Mouse (Mus musculus): ENCODE results near the gene Aldh4a1. TPM values are rescaled to one million over a fixed set of nuclear protein-coding genes. Genes with fewer than 3 reads are reported as not detected.

The Aldh4a1 gene
- polyA plus RNA-seq (2016; fragmentation: Nextera tagmentation; extraction: Ambion mirVana): 17.5 and 19.6 TPM in 2 replicates

GRCm38 (mm10) chr4:139622373-139623282 is at the start of gene Aldh4a1:
Gene Aldh4a1, plus strand, starts transcription at chr4:139622866.
- 1% methylated on average over 33 of the region's 38 CpGs for WGBS

GRCm38 (mm10) chr4:139572928-139573512 is 49.6 kb upstream of the Aldh4a1 start:
- Histone ChIP-seq H3K36me3 (no peaks in the 10 kb centered on the region), H3K4me3 (no peak overlapping the region), H3K9me3 (no peaks in the 10 kb centered on the region), H3K4me1 (peaks cover 24% of the 10 kb centered on the region), H3K27ac (replicated peaks) (no peak overlapping the region), H3K27me3 (peaks cover 33% of the 10 kb centered on the region), H3K9ac (replicated peaks) (no peak overlapping the region), H3K4me2 (replicated peaks) (no peak overlapping the region)
- no peak for ATAC-seq (ENCODE audit: low FRiP score, low read depth)
- WGBS: 88% methylated on average over 12 of the region's 12 CpGs

More at GRCm38 (mm10) chr4:139622373-139623282, at the start of gene Aldh4a1:
- peak within 1 kb of the TSS; percentile 86 for H3K4me2 ChIP-seq (replicated peaks)
- 0 out of 2 replicates have a peak, but pooled peaks cover 3% of the 10 kb centered on the region for H3K36me3 ChIP-seq
- peak; percentile 99 for ATAC-seq (ENCODE audit: low FRiP score, low read depth)
- H3K9me3 ChIP-seq: no peaks in the 10 kb centered on the region
- H3K4me1 ChIP-seq: peaks cover 16% of the 10 kb centered on the region
- H3K27me3 ChIP-seq: peaks cover 13% of the 10 kb centered on the region
- peak within 1 kb of the TSS; percentile 85 for H3K9ac ChIP-seq (replicated peaks)
- H3K27ac ChIP-seq (replicated peaks): peak within 1 kb of the TSS; percentile 74
- peak within 1 kb of the TSS; percentile 68 for H3K4me3 ChIP-seq

GRCm38 (mm10) chr4:139574156-139574798 is 48.4 kb upstream of the Aldh4a1 start:
- peaks cover 39% of the 10 kb centered on the region for H3K27me3 ChIP-seq
- peak overlapping the region; percentile 89 for H3K27ac ChIP-seq (replicated peaks)
- peak; percentile 95 for ATAC-seq (ENCODE audit: low FRiP score, low read depth)
- no peaks in the 10 kb centered on the region for H3K36me3 ChIP-seq
- peak overlapping the region; percentile 94 for H3K4me2 ChIP-seq (replicated peaks)
- H3K4me1 ChIP-seq: peaks cover 29% of the 10 kb centered on the region
- peak overlapping the region; percentile 87 for H3K9ac ChIP-seq (replicated peaks)
- peak overlapping the region; percentile 76 for H3K4me3 ChIP-seq
- WGBS: under 1% methylated on average over 42 of the region's 52 CpGs
- H3K9me3 ChIP-seq: no peaks in the 10 kb centered on the region

GRCm38 (mm10) chr4:139574799-139575672 is 47.6 kb upstream of the Aldh4a1 start:
- H3K9me3 ChIP-seq: no peaks in the 10 kb centered on the region
- under 1% methylated on average over 111 of the region's 111 CpGs for WGBS
- H3K4me1 ChIP-seq: peaks cover 31% of the 10 kb centered on the region
- H3K27ac ChIP-seq (replicated peaks): peak overlapping the region; percentile 89
- peak overlapping the region; percentile 76 for H3K4me3 ChIP-seq
- ATAC-seq (ENCODE audit: low FRiP score, low read depth): peak; percentile 68
- peaks cover 32% of the 10 kb centered on the region for H3K27me3 ChIP-seq
- no peaks in the 10 kb centered on the region for H3K36me3 ChIP-seq
- H3K4me2 ChIP-seq (replicated peaks): peak overlapping the region; percentile 94
- peak overlapping the region; percentile 87 for H3K9ac ChIP-seq (replicated peaks)

- peak overlapping the region; percentile 76 for H3K4me3 ChIP-seq
- no peak overlapping the region; the same call in 1 of the 2 replicates for H3K27ac ChIP-seq (replicated peaks)
- H3K36me3 ChIP-seq: no peaks in the 10 kb centered on the region
- H3K27me3 ChIP-seq: peaks cover 30% of the 10 kb centered on the region
- H3K4me1 ChIP-seq: peaks cover 37% of the 10 kb centered on the region
- peak overlapping the region; percentile 94 for H3K4me2 ChIP-seq (replicated peaks)
- no peaks in the 10 kb centered on the region for H3K9me3 ChIP-seq
- peak overlapping the region; percentile 87 for H3K9ac ChIP-seq (replicated peaks)
- no peak for ATAC-seq (ENCODE audit: low FRiP score, low read depth)
- WGBS: 12% methylated on average over 14 of the region's 14 CpGs
Observed at GRCm38 (mm10) chr4:139575673-139576003, 47.0 kb upstream of the Aldh4a1 start.

GRCm38 (mm10) chr4:139576251-139576880 is 46.3 kb upstream of the Aldh4a1 start:
- no peak overlapping the region for H3K9ac ChIP-seq (replicated peaks)
- no peaks in the 10 kb centered on the region for H3K36me3 ChIP-seq
- ATAC-seq (ENCODE audit: low FRiP score, low read depth): no peak
- H3K27ac ChIP-seq (replicated peaks): no peak overlapping the region
- H3K27me3 ChIP-seq: peaks cover 30% of the 10 kb centered on the region
- 54% methylated on average over 14 of the region's 14 CpGs for WGBS
- peak overlapping the region; percentile 94 for H3K4me2 ChIP-seq (replicated peaks)
- H3K4me1 ChIP-seq: peaks cover 44% of the 10 kb centered on the region
- peak overlapping the region; percentile 76 for H3K4me3 ChIP-seq
- no peaks in the 10 kb centered on the region for H3K9me3 ChIP-seq

- 86% methylated on average over 7 of the region's 7 CpGs for WGBS
- H3K4me2 ChIP-seq (replicated peaks): peak overlapping the region; percentile 94
Observed at GRCm38 (mm10) chr4:139577006-139577405, 45.7 kb upstream of the Aldh4a1 start.

GRCm38 (mm10) chr4:139578389-139578788 is 44.3 kb upstream of the Aldh4a1 start:
- Histone ChIP-seq H3K9ac (replicated peaks) (no peak overlapping the region), H3K4me1 (peaks cover 51% of the 10 kb centered on the region), H3K36me3 (no peaks in the 10 kb centered on the region), H3K9me3 (no peaks in the 10 kb centered on the region), H3K27me3 (peaks cover 13% of the 10 kb centered on the region), H3K4me2 (replicated peaks) (no peak overlapping the region), H3K27ac (replicated peaks) (no peak overlapping the region), H3K4me3 (no peak overlapping the region)
- ATAC-seq (ENCODE audit: low FRiP score, low read depth): no peak
- WGBS: 93% methylated on average over 8 of the region's 8 CpGs

More at GRCm38 (mm10) chr4:139577006-139577405, 45.7 kb upstream of the Aldh4a1 start:
- no peak overlapping the region for H3K9ac ChIP-seq (replicated peaks)
- H3K9me3 ChIP-seq: no peaks in the 10 kb centered on the region
- H3K4me3 ChIP-seq: peak overlapping the region; percentile 76; the same call in 1 of the 2 replicates
- no peak overlapping the region for H3K27ac ChIP-seq (replicated peaks)
- no peak for ATAC-seq (ENCODE audit: low FRiP score, low read depth)
- no peaks in the 10 kb centered on the region for H3K36me3 ChIP-seq
- peaks cover 48% of the 10 kb centered on the region for H3K4me1 ChIP-seq
- H3K27me3 ChIP-seq: peaks cover 26% of the 10 kb centered on the region

- peaks cover 46% of the 10 kb centered on the region for H3K4me1 ChIP-seq
- WGBS: 62% methylated on average over 10 of the region's 10 CpGs
- no peak overlapping the region for H3K9ac ChIP-seq (replicated peaks)
- H3K9me3 ChIP-seq: no peaks in the 10 kb centered on the region
- H3K27ac ChIP-seq (replicated peaks): no peak overlapping the region
- no peaks in the 10 kb centered on the region for H3K36me3 ChIP-seq
- peaks cover 12% of the 10 kb centered on the region; the same call in 1 of the 2 replicates for H3K27me3 ChIP-seq
- H3K4me2 ChIP-seq (replicated peaks): no peak overlapping the region
- H3K4me3 ChIP-seq: no peak overlapping the region
- no peak for ATAC-seq (ENCODE audit: low FRiP score, low read depth)
Observed at GRCm38 (mm10) chr4:139579003-139579402, 43.7 kb upstream of the Aldh4a1 start.

- 70% methylated on average over 6 of the region's 6 CpGs for WGBS
- no peaks in the 10 kb centered on the region for H3K9me3 ChIP-seq
- peaks cover 49% of the 10 kb centered on the region for H3K4me1 ChIP-seq
- no peak overlapping the region for H3K4me3 ChIP-seq
- no peak overlapping the region for H3K27ac ChIP-seq (replicated peaks)
- no peaks in the 10 kb centered on the region for H3K36me3 ChIP-seq
- no peak for ATAC-seq (ENCODE audit: low FRiP score, low read depth)
- peaks cover 12% of the 10 kb centered on the region; the same call in 1 of the 2 replicates for H3K27me3 ChIP-seq
- no peak overlapping the region for H3K9ac ChIP-seq (replicated peaks)
- H3K4me2 ChIP-seq (replicated peaks): no peak overlapping the region
Observed at GRCm38 (mm10) chr4:139579466-139579865, 43.2 kb upstream of the Aldh4a1 start.

Data from midbrain, embryonic 12.5 days (tissue).